Mouse (Mus musculus) E14TG2a.4 (cell line): ENCODE data around the gene Dtx3.

Experiments
- CTCF ChIP-seq: conservative IDR thresholded peaks from 2 replicates; pipeline ENCODE4 v1.5.1; 2014; ENCODE audit warnings: low read length
- NANOG ChIP-seq: IDR thresholded peaks from 2 replicates; pipeline ENCODE4 v1.6.1; 2014; ENCODE audit warnings: borderline replicate concordance, low read length, mixed read lengths
- POU5F1 ChIP-seq: IDR thresholded peaks from 2 replicates; pipeline ENCODE4 v1.6.1; 2014; ENCODE audit warnings: low read length, borderline replicate concordance

- TF ChIP-seq CTCF, result no peak
- TF ChIP-seq POU5F1, result no peak
- TF ChIP-seq NANOG, result no peak
These were observed 7.5 kb downstream of the Dtx3 start for GRCm38 (mm10) chr10:127188079-127188453.
